Comparison of ENCODE assay signal across 16 mouse cellular contexts in the genomic region with DNA sequence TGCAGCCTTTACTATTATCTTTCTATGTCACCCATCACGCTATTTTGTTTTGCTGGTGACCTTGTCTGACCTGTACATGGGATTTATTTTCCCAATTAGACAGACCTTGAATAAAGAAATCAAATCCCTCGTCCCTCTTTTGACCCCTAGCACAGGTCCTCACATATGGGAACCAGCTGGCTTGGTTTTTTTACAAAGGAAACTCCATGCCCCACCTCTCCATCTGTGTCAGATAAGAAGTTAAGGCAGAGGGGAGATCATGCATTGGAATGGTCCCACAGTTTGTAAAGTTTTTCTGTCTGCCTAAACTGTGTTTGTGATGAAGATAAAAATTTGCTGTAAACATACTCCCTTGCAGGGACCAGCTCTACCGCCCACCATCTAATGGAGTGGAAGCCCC. TPM values are rescaled to one million over a fixed set of nuclear protein-coding genes. Genes with fewer than 3 reads are reported as not detected.
DNase-seq lines count a peak whose midpoint lies in the region; ATAC-seq lines count a peak whose summit lies in the region.
"Had no signal": no experiment of that assay in that cellular context is flagged by ENCODE, and none has a peak within 500 bp of the region (broad histone marks: within the 10 kb centered on the region; RNA-seq: fewer than 3 reads in every experiment).

No protein-coding gene starts in this region.

- intact Hi-C loops in left cerebral cortex, postnatal 36 days (cut with DNase I) = loop anchor here (10.0 kb wide), 1 partner anchor 474 kb away; a partner anchor contains a TSS

- H3K9me3 ChIP-seq in kidney, embryonic 16.5 days (ENCODE audit: low read length) = no peaks in the 10 kb centered on the region
- H3K9me3 ChIP-seq in embryonic facial prominence, embryonic 13.5 days = no peaks in the 10 kb centered on the region
- H3K9me3 ChIP-seq: liver, embryonic 13.5 days; megakaryocyte, embryonic 14.5 days had no signal

- peaks cover 29% of the 10 kb centered on the region for H3K4me1 ChIP-seq in kidney, embryonic 16.5 days (ENCODE audit: insufficient read depth, low read length)
- H3K4me1 ChIP-seq in embryonic facial prominence, embryonic 13.5 days = peaks cover 28% of the 10 kb centered on the region
- H3K4me1 ChIP-seq: megakaryocyte, embryonic 14.5 days had no signal

- H3K4me3 ChIP-seq in kidney, embryonic 16.5 days (ENCODE audit: low read length) = no peak overlapping the region
- H3K4me3 ChIP-seq in embryonic facial prominence, embryonic 13.5 days = no peak overlapping the region
- H3K4me3 ChIP-seq: liver, embryonic 13.5 days; megakaryocyte, embryonic 14.5 days had no signal

- WGBS in kidney, embryonic 16.5 days = 19% methylated on average over 3 of the region's 3 CpGs
- WGBS in embryonic facial prominence, embryonic 13.5 days = 29% methylated on average over 3 of the region's 3 CpGs

- peaks cover 29% of the 10 kb centered on the region; the same call in 1 of the 2 replicates for H3K36me3 ChIP-seq in kidney, embryonic 16.5 days (ENCODE audit: insufficient read depth, low read length)
- peaks cover 23% of the 10 kb centered on the region for H3K36me3 ChIP-seq in embryonic facial prominence, embryonic 13.5 days
- H3K36me3 ChIP-seq: liver, embryonic 13.5 days had no signal

- no peak overlapping the region for H3K4me2 ChIP-seq in kidney, embryonic 16.5 days (replicated peaks; ENCODE audit: low read depth, low read length)
- H3K4me2 ChIP-seq in embryonic facial prominence, embryonic 13.5 days = no peak overlapping the region
- H3K4me2 ChIP-seq: liver, embryonic 13.5 days had no signal

- no peaks in the 10 kb centered on the region for H3K27me3 ChIP-seq in kidney, embryonic 16.5 days (ENCODE audit: insufficient read depth, low read length)
- no peaks in the 10 kb centered on the region for H3K27me3 ChIP-seq in embryonic facial prominence, embryonic 13.5 days
- H3K27me3 ChIP-seq: CH12.LX; liver, embryonic 13.5 days; megakaryocyte, embryonic 14.5 days had no signal

- DNase-seq in kidney, postnatal 14 days = no peak
- peak; percentile 57 for DNase-seq in embryo, embryonic 9.5 days (ENCODE audit: extremely low spot score)
- DNase-seq in neural tube, embryonic 10.5 days (ENCODE audit: extremely low spot score, low spot score) = peak; percentile 62
- no peak for DNase-seq in left cerebral cortex, postnatal 36 days (ENCODE audit: low spot score in 2 of 2)
- no peak for DNase-seq in cerebellum, adult 9-11 months
- DNase-seq in ovary, adult 18-20 months (ENCODE audit: low spot score) = no peak
- DNase-seq: cerebellum, postnatal 14 days; heart, postnatal 4 days; kidney, adult 8-10 months; liver, embryonic 13.5 days; right cerebral cortex, postnatal 4 days; thymus, adult 18-20 months had no signal

- H3K9ac ChIP-seq in kidney, embryonic 16.5 days (replicated peaks; ENCODE audit: low read length) = no peak overlapping the region
- H3K9ac ChIP-seq in embryonic facial prominence, embryonic 13.5 days = no peak overlapping the region
- H3K9ac ChIP-seq: liver, embryonic 13.5 days had no signal

- ATAC-seq in kidney, embryonic 16.5 days (ENCODE audit: low FRiP score, low TSS enrichment) = peak; percentile 13; the same call in 1 of the 2 replicates
- no peak for ATAC-seq in embryonic facial prominence, embryonic 13.5 days (ENCODE audit: insufficient number of reproducible peaks, insufficient read depth, low FRiP score, low TSS enrichment, low read depth)

- H3K27ac ChIP-seq in kidney, embryonic 16.5 days (ENCODE audit: low read length) = peak overlapping the region; percentile 82
- H3K27ac ChIP-seq in embryonic facial prominence, embryonic 13.5 days = peak overlapping the region; percentile 65
- H3K27ac ChIP-seq: liver, embryonic 13.5 days had no signal

RNA-seq across cellular contexts. Expression of a gene that starts 26.1 kb away (rescaled TPM):
- polyA plus RNA-seq in kidney, embryonic 16.5 days (2015; fragmentation: Nextera tagmentation; extraction: Ambion mirVana) = 18.4 and 18.9 TPM in 2 replicates
- polyA plus RNA-seq in embryonic facial prominence, embryonic 13.5 days (2015; fragmentation: Nextera tagmentation; extraction: Ambion mirVana) = 15.8 and 18.1 TPM in 2 replicates
- total RNA-seq in left cerebral cortex, postnatal 36 days (2021) = 1 to 10 TPM in 1 of 2 experiments, under 1 TPM in 1; 0.77 to 1.4 TPM

Comparison
In these comparisons a context has a peak if more than half of its experiments do, and no peak if none do; other contexts are left out.
1. DNase-seq: peak in embryo, embryonic 9.5 days (single experiment) and neural tube, embryonic 10.5 days (single experiment); none in kidney, postnatal 14 days (single experiment), left cerebral cortex, postnatal 36 days (0 of 2), cerebellum, adult 9-11 months (single experiment) and ovary, adult 18-20 months (single experiment).